Mouse (Mus musculus) olfactory bulb, adult 2 months (tissue): ENCODE results near the gene Rasal3. TPM values are rescaled to one million over a fixed set of nuclear protein-coding genes. Genes with fewer than 3 reads are reported as not detected.

ENCODE experiments used
- H3K27ac ChIP-seq: fragments of 200-500 bp; 2 replicates; pipeline ENCODE4 v1.5.1; 2012; ENCODE audit warnings: low read depth, low read length; ENCODE audit not compliant: insufficient read depth
- H3K4me1 ChIP-seq: fragments of 200-500 bp; 2 replicates; pipeline ENCODE4 v1.6.1; 2012; ENCODE audit warnings: low read length; ENCODE audit not compliant: control insufficient read depth, insufficient read depth
- H3K4me3 ChIP-seq: fragments of 200-500 bp; 2 replicates; pipeline ENCODE4 v1.5.1; 2012; ENCODE audit warnings: mild to moderate bottlenecking, low read depth, low read length, moderate library complexity; ENCODE audit not compliant: insufficient read depth
- CTCF ChIP-seq: fragments of 200-500 bp; IDR thresholded peaks from 2 replicates; pipeline ENCODE4 v1.5.1; 2012; ENCODE audit warnings: low read depth, mild to moderate bottlenecking, low read length, moderate library complexity; ENCODE audit not compliant: insufficient read depth
- POLR2A ChIP-seq: fragments of 200-500 bp; IDR thresholded peaks from 2 replicates; pipeline ENCODE4 v1.6.1; 2012; ENCODE audit warnings: mild to moderate bottlenecking, low read depth, low read length, moderate library complexity; ENCODE audit not compliant: insufficient read depth
- WGBS: fragments of 180-500 bp; shearing (Covaris S2); methylation state at CpG from one replicate; pipeline ENCODE4 v1.1.7; 2018; 5-methylcytosine and 5-hydroxymethylcytosine counted together
- polyA plus RNA-seq: library from polyadenylated mRNA; stranded (reverse); fragments of >200 nt; gene quantifications from 2 replicates; pipeline ENCODE4 v1.2.4, GENCODE M21; 2012; ENCODE audit warnings: low replicate concordance; ENCODE audit not compliant: missing spikeins, insufficient read depth, insufficient read length

Gene Rasal3
- polyA plus RNA-seq, 1 experiment, result 242 TPM

GRCm38 (mm10) chr17:32358943-32359340 is 44.4 kb downstream of the Rasal3 start:
- Histone ChIP-seq H3K4me3 (no peak overlapping the region), H3K4me1 (peaks cover 18% of the 10 kb centered on the region), H3K27ac (no peak overlapping the region)
- no peak for TF ChIP-seq POLR2A
- no peak for TF ChIP-seq CTCF
- WGBS, result 91% methylated on average over 6 of the region's 6 CpGs

DNA sequence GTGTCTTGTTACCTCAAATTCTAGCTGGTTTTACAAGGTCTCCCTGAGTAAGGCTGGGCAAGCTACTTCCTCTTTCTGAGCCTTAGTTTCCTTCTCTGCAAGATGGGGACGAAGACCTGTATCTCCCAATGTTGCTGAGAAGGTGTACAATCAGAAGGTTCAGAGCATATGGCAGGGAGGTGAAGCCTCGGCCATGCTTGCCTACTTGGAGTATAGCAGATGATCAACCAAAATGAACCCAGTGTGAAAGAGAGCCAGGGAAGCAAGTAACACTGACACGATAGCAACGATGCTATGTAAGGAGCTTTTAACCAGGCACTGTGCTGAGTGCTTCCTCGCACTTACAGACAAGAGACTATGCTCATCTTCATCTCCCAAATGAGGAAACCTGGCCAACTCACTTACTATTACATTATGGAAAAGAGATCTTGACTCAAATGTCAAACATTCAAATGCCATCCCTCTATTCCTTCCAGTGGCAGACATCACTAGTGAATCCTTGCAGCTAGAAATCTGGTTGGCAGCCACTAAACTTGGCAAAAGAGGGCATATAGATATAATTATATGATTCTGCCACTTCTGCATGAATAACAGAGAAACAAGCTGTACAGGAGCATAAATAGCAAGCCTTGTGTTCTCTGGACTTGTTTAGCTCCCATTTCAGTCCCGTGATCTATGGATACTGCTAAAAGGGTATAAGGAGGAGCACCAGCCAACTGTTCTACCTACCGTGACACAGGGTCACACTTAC is 45.0 kb downstream of the Rasal3 start:
- no peak for TF ChIP-seq CTCF
- TF ChIP-seq POLR2A, result no peak
- no peak overlapping the region for H3K27ac ChIP-seq
- 89% methylated on average over 7 of the region's 7 CpGs for WGBS

DNA sequence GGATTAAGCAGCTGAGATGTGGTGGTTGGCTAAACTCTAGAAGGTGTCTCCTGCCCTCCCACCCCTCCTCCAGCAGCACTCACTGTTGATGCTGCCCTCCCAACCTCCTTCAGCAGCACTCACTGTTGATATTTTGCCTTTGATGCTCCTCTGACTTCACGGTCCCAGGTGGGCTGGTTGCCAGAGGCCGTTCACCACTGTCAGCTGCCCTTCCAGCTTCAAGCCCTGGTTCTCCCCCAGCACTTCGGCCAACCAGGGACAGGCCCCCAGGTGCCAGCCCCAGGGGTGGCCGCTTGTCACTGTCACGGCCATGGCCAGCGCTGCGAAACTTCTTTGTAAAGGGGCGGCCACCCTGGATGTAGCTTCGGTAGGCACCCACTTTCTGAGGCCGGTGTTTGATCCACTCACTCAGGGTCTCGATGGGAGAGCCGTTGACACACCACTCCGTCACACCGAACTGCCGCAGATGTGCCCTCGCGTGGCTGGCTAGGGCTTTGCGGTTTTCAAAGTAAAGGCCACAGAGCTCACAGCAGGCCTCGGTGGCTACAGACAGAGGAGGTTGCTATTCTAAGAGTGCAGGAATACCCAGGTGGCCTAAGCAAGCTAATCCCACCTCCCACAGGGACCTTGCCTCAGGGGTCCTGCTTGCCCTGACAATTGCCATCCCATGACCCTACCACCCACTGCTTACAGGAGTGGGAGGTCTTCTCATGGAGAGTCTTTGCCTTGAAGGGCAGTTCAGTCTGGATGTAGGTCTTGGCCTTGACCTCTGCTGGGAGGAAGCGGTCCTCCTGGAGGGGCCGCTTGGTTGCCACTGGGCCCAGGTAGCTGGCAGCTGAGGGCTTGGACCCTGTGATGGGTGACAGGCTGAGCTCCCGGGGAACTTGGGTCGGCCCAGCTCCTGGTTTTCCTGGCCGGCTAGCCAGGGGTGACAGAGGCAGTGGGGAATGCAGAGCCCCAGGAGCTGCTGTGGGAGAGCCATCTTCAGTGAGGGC is 46.3 kb downstream of the Rasal3 start:
- WGBS, result 85% methylated on average over 24 of the region's 24 CpGs

More for the DNA sequence above, 45.0 kb downstream of the Rasal3 start:
- no peak overlapping the region for H3K4me3 ChIP-seq
- peaks cover 18% of the 10 kb centered on the region for H3K4me1 ChIP-seq

GRCm38 (mm10) chr17:32356281-32356680 is 47.1 kb downstream of the Rasal3 start:
- Histone ChIP-seq H3K27ac (no peak overlapping the region), H3K4me3 (no peak overlapping the region), H3K4me1 (peaks cover 6% of the 10 kb centered on the region; the same call in 1 of the 2 replicates)
- WGBS, result 89% methylated on average over 9 of the region's 9 CpGs
- TF ChIP-seq POLR2A (no peak), CTCF (no peak)

More for the DNA sequence above, 46.3 kb downstream of the Rasal3 start:
- TF ChIP-seq POLR2A (no peak), CTCF (no peak)
- H3K27ac ChIP-seq, result no peak overlapping the region
- no peak overlapping the region for H3K4me3 ChIP-seq
- peaks cover 12% of the 10 kb centered on the region for H3K4me1 ChIP-seq

DNA sequence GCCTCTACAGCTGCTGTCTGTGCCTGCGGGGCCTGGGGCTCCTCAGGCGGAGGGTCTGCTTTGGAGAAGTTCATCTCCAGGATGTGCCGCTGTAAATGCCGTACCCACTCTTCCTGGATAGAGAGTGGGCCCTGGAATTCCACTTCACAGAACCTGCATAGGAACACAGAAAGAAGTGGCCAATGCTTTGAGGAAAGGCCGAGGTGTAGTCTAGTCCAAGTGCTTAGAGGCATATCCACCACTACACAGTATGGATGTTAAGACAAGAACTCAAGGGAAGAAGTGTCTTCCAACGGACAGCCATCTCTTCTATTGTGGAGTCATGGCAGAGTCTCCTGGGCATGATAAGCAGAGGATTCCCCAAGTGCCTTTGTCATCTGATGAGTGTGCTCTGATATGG is 48.4 kb downstream of the Rasal3 start:
- TF ChIP-seq POLR2A (no peak), CTCF (no peak)

GRCm38 (mm10) chr17:32354211-32354610 is 49.2 kb downstream of the Rasal3 start:
- TF ChIP-seq CTCF (no peak), POLR2A (no peak)
- no peak overlapping the region for H3K27ac ChIP-seq
- WGBS, result 33% methylated on average over 5 of the region's 5 CpGs
- H3K4me1 ChIP-seq, result peaks cover 5% of the 10 kb centered on the region; the same call in 1 of the 2 replicates
- H3K4me3 ChIP-seq, result no peak overlapping the region

More for the DNA sequence above, 48.4 kb downstream of the Rasal3 start:
- no peak overlapping the region for H3K4me3 ChIP-seq
- 93% methylated on average over 6 of the region's 6 CpGs for WGBS
- H3K27ac ChIP-seq, result no peak overlapping the region
- H3K4me1 ChIP-seq, result peaks cover 5% of the 10 kb centered on the region; the same call in 1 of the 2 replicates

DNA sequence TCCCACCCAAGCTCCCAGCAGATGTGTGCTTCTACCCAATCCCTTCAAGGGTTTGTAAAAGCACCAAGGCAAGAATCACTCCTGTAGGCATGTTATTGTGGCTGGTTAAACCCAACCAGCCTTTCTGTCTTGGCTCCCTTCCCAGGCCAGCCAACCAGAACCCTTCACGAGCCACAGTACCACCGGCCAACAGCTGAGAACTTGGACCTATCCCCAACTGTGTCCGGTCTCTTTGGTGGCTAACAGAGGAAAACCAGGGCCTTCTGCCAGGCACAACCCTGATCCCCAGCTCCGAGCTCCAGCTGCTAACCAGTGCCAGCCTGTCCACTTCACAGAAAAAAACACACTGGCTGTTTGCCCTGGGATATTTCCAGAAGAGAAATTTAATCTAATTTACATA is 49.7 kb downstream of the Rasal3 start:
- Histone ChIP-seq H3K4me3 (no peak overlapping the region), H3K27ac (no peak overlapping the region), H3K4me1 (peaks cover 5% of the 10 kb centered on the region; the same call in 1 of the 2 replicates)
- 25% methylated on average over 4 of the region's 4 CpGs for WGBS
- TF ChIP-seq POLR2A (no peak), CTCF (no peak)

GRCm38 (mm10) chr17:32351726-32352125 is 51.7 kb downstream of the Rasal3 start:
- Histone ChIP-seq H3K27ac (no peak overlapping the region), H3K4me1 (peaks cover 7% of the 10 kb centered on the region; the same call in 1 of the 2 replicates), H3K4me3 (no peak overlapping the region)
- TF ChIP-seq POLR2A (no peak), CTCF (no peak)

DNA sequence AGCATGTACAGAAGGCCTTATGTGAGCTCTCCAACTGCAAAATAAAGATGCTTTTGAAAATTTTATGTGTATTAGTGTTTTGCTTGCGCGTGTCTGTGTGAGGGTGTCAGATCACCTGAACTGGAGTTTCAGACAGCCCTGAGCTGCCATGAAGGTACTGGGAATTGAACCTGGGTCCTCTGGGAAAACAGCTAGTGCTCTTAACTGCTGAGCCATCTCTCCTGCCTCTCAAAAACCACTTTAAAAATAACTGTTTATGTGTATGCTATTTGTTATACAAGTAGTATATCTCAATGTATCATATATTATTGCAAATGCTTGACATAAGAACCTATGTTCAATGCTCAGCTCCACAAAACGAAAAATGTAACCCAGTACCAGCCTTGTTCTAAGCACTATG is 52.1 kb downstream of the Rasal3 start:
- H3K27ac ChIP-seq, result no peak overlapping the region
- no peak for TF ChIP-seq CTCF
- no peak for TF ChIP-seq POLR2A
- H3K4me1 ChIP-seq, result peaks cover 7% of the 10 kb centered on the region; the same call in 1 of the 2 replicates
- no peak overlapping the region for H3K4me3 ChIP-seq
- WGBS, result 70% methylated on average over 3 of the region's 3 CpGs
